Mouse (Mus musculus): ENCODE results near the gene Fam102a.

Gene Fam102a

DNA sequence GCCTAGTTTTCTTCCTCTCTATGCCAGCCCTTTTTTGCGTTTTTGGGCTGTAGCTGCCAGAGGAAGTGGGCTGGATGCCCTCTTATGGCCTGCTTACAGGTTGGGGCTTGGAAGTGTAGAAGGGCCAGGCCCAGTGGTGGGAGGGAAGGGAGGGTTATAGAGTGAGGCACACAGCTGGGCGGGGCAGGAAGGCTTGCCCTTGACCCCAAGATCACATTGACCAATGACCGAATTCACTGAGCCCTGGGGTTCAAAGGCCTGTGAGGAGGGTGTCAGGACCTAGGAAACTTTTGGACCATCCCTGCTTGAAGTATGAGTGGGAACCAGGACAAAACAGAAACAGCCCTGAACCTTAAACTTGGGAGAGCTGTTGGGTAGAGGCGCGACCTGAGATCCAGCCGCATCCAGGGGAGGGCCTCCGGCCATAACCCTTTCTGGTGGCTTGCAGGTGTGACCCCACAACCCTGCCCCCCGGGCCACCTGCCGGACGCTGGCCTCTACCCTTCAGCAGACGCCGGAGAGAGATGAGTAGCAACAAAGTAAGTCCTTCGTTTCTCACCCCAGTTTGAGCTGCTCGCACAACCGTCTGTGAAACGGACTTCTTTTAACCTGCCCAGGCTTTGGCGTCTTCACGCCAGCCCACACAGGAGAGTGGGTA, 73.8 kb downstream of the Fam102a start:
- DNase-seq (ENCODE audit: low spot score), result no peak

DNA sequence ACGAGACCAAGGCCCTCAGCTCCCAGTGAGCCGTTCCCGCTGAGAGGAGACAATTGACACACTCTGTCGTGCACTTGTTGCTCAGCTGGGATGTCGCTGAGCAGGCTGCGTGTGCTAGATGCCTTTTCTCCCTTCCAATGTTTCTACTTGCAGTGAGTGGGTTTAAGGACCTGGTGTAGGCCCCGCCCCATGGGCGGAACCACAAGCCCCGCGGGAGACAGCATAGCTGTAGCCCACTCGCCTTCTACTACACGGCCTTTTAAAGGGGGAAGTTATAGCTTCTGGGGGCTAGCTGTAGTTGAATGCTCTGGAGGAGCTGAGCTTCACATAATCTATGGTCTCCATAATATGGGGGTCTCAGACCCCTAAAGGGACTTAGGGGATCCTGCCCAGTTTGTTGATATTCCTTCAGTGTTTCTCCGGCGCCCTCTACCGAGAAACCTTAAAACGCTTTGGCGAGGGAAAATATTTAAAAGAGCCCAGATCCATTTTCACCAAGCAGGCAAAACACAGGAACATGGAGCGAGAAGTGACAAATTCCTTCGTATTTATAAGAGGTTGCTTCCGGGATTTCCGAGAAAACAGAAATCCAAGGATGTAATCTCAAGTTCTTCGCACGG, 75.6 kb downstream of the Fam102a start:
- peak; percentile 39 for DNase-seq (ENCODE audit: low spot score)

DNA sequence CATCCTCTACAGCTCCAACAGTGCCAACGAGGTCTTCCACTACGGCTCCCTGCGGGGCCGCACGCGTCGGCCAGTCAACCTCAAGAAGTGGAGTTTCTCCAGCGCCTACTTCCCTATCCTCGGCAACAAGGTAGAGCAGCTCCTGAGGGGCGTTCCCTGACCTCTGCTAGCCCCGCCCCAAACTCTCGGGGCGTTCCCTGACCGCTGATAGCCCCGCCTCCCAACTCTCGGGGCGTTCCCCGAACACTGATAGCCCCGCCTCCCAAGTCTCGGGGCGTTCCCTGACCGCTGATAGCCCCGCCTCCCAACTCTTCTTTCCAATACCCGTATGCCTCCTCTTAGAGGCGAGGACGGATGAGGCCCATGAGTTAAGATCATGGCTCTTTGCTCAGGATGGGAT, 77.1 kb downstream of the Fam102a start:
- DNase-seq (ENCODE audit: low spot score), result no peak

DNA sequence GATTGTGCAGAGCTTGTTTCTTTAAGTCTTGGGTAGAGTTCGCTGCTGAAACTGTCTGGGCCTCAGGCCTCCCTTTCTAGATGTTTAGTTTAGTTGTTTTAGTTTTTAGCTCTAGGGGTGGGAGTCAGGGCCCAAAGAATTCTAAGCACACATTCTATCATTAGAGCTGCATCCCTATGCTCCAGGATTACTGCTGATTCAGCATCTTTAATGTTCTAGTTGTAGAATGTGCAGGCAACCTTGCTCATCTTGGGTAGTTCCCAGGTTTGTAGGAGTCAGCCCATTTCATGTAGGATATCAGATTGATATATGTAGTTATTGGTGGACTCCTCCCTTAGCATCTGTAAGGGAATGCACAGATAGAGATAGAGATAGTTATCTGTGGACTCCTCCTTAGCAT, 82.0 kb downstream of the Fam102a start:
- no peak for DNase-seq (ENCODE audit: low spot score)

DNA sequence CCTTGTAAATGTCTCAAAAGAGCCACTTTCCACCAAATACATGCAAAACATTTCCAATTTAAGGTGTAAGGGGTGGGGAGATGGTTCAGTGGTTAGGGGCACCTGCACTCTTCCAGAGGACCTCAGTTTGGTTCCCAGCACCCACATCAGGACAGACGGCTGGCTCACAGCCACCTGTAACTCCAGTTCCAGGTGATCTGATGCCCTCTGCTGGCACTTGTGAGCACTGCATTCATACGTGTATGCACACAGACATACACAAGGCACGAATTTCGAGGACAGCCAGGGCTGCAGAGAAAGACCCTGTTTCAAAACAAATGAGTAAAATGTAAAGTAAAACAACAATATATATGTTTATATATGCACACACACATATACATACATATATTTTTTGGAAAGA, 82.5 kb downstream of the Fam102a start:
- no peak for DNase-seq (ENCODE audit: low spot score)

DNA sequence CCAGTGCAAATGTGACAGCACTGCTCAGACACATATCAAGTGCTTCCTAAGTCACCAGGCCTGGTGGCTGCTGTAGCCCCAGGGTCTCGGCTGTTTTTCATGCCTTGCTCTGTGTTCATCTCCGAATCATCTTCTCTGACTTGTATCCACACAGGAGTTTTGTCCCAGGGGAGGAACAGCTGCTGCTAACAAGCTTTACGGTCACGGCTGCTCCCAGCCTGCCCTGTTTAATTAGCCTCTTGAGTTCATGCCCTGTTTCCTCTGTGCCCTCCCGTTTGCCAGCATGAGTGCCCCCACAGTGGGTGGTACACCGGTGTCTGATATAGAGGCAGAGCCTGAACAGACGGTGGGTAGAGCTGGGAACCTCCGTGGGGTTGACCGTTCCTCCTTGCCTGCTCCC, 82.9 kb downstream of the Fam102a start:
- no peak for DNase-seq (ENCODE audit: low spot score)

Data from adipocyte (in vitro differentiated cells).